Mouse (Mus musculus) spleen, postnatal 4 days (tissue): ENCODE data around the gene Stard5.

ENCODE experiments used
- DNase-seq, 2 experiments: peaks; one replicate each; pipeline ENCODE4 v3.0.0; 2022; ENCODE audit warnings: low spot score in 2 of 2

The Stard5 gene

DNA sequence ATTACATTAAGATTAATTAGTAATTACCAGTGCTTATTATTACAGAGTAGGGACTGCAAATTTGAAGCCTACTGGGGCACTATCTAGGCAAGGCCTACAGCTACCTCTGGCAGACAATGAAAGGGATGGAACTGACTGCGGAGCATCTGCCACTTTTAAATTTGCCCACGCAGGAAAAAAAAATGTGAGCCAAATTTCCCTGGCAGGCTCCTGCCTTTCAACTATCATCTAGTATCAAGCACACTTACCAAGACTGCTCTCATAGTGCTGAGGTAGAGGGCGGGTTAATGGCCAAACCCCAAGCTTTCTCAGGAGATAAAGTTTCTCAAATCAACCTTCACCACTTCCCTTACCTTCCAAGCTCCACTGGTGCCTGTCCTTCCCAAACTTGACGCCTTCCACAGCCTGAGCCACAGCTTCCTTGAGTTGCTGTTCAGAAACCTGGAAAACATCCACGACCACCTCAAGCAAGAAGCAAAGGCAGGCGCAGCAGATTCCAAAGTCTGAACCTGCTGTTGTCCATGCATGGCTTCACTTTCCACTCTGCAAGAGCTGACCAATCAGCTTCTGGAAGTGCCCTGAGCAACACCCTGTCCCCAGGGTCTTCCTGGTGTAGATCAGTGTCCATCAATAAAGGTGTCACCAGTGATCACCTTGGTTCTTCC is 31.1 kb downstream of the Stard5 start:
- DNase-seq, result no peak

DNA sequence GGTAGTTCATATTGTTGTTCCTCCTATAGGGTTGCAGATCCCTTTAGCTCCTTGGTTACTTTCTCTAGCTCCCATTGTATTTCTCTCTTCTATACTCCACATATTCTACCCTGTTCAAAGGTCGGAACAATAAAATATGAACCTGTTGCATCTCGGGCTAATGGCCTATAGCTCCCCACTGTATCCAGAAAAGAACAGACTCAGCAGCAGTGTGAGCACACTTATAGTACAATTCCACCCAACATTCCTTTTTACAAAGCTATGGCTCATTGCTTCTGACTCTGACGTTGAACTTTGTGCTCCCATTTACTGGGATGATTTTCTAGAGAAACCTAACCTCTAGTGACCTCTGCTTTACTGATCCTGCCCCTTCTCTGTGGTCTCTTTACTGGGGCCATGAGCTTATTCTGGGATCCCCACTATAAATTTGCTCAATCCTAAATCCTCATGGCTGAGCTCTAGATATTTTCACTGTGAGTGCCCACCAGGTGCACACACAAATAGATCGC is 34.4 kb downstream of the Stard5 start:
- DNase-seq, result no peak

- peak; percentile 9 to 51 for DNase-seq
Observed at GRCm38 (mm10) chr7:83667936-83668645, 36.3 kb downstream of the Stard5 start.

DNA sequence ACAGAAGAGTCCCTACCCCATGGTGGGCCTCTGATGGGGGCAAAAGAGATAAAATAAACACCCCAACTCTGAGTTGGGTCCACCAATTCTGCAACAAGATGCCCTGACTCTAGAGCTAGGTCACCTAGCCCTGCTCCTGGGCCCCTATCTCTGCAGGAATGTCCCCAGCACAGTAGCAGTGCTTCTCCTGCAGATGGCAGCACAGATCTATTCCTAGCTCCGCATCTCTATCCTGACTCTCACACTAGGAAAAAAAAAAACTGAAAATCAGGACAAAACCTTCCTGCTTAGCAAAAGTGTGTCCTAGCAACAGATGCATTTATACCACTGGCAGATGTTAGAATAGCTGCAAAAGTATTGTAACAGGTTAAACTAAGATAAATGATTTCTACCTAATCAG is 37.0 kb downstream of the Stard5 start:
- DNase-seq, result peak; percentile 56 to 67

DNA sequence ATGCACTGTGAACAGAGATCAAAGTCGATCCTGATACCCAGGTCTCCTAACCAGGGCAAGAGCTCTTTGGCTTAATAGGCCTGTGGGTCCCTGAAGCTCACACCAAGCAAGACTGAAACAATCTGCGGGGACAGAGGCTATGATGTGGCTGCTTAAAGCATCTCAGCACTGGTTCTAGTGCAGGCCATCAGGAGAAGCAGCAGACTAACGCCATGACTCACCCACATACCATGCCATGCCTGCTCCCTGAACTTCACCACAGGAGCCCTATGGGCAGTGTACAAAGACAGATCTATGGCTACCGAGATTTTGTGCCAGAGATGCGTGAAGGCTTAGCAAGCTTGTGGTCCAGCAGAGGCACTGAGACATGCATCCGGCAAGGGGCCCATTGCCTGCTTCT is 39.8 kb downstream of the Stard5 start:
- DNase-seq, result peak; percentile 11 to 51

DNA sequence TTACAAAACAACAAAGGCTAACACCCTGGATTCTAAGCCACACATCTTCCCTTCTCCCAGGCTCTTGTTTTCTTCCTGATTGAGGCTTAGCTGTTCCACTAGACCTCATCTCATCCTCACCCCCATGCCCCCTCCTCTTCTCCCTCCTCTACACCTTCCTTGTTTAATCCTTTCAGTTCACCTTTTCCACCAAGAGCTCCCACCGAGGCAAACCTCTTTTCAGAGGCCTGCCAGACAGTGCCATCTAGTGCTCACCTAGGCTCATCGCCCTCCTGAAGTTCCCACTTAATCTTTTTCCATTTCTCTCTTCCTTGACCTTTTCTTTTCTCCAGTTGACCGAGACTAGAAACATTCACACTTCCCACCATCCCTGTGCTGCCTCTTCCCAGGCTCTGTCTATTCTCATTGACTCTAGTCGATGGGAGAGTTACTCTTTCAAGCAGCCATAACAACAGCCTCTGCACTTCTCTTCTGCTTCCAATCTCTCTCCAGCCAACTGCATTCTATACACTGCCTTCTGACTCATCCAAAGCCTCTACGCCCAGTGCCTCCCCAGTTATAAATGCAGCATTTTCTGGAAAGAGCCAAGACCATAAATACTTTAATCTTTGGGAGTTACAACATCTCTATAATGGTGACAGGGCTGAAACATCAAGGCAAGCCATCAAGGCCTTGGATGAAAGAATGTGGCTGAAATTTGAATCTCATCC is 43.9 kb downstream of the Stard5 start:
- DNase-seq, result peak; percentile 33 to 66

GRCm38 (mm10) chr7:83677296-83677695 is 45.5 kb downstream of the Stard5 start:
- no peak for DNase-seq

DNA sequence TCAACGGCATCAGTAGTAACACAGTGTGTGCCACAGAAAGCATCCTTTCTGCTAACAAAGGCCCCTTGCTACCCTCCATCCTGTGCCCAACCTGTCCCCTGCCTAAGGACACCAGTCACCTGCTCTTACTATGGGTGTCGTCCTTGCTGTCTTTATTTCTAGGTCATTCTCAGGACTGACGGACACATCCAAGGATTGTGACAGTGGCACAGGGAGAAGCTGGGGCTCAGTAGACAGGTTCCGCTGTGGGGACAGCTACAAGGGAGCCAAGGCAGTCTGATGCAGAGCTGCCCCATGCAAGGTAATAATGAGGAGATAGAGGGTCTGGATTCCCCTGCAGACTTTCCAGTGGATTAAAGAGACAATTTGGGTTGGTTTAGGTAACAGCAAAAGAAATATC is 46.7 kb downstream of the Stard5 start:
- DNase-seq, result peak in 1 of 2 experiments; percentile 51

- no peak for DNase-seq
Observed at GRCm38 (mm10) chr7:83682640-83683274, 51.0 kb downstream of the Stard5 start.

DNA sequence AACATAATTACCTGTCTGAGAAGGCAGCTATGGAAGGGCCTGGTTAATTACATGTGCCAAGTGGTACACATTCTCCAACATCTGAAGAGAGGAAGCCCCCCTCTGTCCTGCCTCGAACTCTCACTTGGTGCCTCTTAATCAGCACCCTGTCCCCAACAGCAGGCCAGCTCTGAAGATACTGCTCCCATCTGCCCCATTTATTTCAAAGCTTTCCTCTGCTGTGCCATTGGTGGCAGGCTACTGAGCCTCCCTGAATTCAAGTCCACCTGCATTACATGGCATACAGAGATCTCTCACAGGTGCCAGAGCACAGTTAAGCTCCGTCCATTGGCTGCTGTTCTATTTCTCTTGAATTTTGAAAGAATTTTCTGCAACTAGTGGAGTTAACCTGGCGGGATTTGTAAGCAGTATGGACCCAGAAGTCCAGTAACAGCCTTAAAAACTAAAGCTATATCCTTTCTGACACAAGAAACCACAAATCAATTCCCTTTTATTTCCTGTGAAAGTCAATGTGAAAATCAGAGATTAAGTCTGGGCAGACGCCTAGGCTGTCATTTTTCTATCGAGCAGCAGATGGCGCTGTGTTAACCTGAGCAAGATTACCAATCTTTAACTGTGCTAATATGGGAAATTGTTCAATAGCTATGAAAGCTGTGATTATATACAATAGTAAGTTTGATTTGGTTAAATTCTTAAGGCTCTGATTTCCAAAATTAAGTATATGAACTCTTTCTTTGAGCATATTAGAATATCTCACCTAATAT is 63.9 kb downstream of the Stard5 start:
- DNase-seq, result no peak

DNA sequence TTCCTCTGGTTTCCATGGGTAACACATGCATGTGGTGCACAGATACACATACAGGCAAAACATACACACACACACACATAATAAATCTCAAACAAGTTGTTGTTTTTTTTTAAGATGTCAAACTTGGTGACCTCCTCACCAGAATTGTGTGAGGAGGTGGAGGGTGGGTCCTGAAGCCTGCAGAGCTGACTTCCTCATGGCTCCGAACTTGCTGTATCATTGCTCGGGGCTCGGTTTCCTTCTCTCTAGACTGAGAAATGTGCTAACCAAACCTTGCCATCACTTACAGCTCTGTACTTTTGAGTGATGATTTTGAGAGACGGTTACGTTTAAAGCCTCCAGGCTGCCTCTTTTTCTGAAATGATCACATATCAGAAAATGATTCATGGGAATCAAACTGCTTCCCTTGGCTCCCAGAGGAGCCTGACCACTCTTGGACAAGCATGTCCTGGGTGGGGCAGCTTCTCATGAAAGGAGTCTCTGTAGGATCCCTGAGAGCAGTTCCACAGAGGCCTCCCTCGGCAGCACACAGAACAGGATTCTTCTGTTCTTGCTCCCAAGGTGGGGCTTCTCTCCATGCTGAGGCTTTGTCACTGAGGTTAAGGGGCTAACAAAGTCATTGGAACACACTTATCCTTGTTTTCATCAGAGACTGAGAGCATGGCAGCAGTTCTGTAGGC is 67.4 kb downstream of the Stard5 start:
- no peak for DNase-seq
